Mouse (Mus musculus) spleen, adult 2 months (tissue): Measurements from ENCODE around the gene Hps1. TPM values are rescaled to one million over a fixed set of nuclear protein-coding genes. Genes with fewer than 3 reads are reported as not detected.

Source experiments
- DNase-seq, 2 experiments: peaks; one replicate each; pipeline versions ENCODE4 v3.0.0 to v3.0.0-alpha.2; 2012 to 2021; ENCODE audit warnings: low spot score in 2 of 2, low read depth in 1 of 2
- H3K27ac ChIP-seq: fragments of 200-500 bp; 2 replicates; pipeline ENCODE4 v1.5.1; 2012; ENCODE audit warnings: low read length, inconsistent platforms; ENCODE audit not compliant: insufficient read depth
- H3K27me3 ChIP-seq: fragments of 200-500 bp; 2 replicates; pipeline ENCODE4 v1.6.1; 2012; ENCODE audit warnings: mild to moderate bottlenecking, moderate library complexity, low read length, inconsistent platforms; ENCODE audit not compliant: control insufficient read depth, insufficient read depth
- H3K36me3 ChIP-seq: fragments of 200-500 bp; 2 replicates; pipeline ENCODE4 v1.6.1; 2012; ENCODE audit warnings: mild to moderate bottlenecking, low read length, inconsistent platforms; ENCODE audit not compliant: control insufficient read depth, insufficient read depth
- H3K4me1 ChIP-seq: fragments of 200-500 bp; 2 replicates; pipeline ENCODE4 v1.6.1; 2011; ENCODE audit warnings: inconsistent platforms; ENCODE audit not compliant: control insufficient read depth, insufficient read depth, insufficient read length
- H3K4me3 ChIP-seq: fragments of 200-500 bp; 2 replicates; pipeline ENCODE4 v1.5.1; 2011; ENCODE audit warnings: mild to moderate bottlenecking, inconsistent platforms; ENCODE audit not compliant: insufficient read depth, insufficient read length; ENCODE audit errors: extremely low read depth
- CTCF ChIP-seq: fragments of 200-500 bp; IDR thresholded peaks from 2 replicates; pipeline ENCODE4 v1.5.1; 2011; ENCODE audit warnings: mild to moderate bottlenecking, inconsistent platforms; ENCODE audit not compliant: insufficient read depth, insufficient read length, insufficient replicate concordance; ENCODE audit errors: extremely low read depth
- POLR2A ChIP-seq: fragments of 200-500 bp; IDR thresholded peaks from 2 replicates; pipeline ENCODE4 v1.6.1; 2011; ENCODE audit warnings: low read depth, low read length, inconsistent platforms
- WGBS: fragments of 180-500 bp; shearing (Covaris S2); methylation state at CpG from one replicate; pipeline ENCODE4 v1.1.7; 2018; 5-methylcytosine and 5-hydroxymethylcytosine counted together
- polyA plus RNA-seq: library from polyadenylated mRNA; depleted of rRNA; stranded (reverse); fragments of >200 nt; gene quantifications from 2 replicates; pipeline ENCODE4 v1.2.3, GENCODE M21; 2012; rRNA removed

Hps1 gene
- polyA plus RNA-seq, 1 experiment = 40.8 TPM

DNA sequence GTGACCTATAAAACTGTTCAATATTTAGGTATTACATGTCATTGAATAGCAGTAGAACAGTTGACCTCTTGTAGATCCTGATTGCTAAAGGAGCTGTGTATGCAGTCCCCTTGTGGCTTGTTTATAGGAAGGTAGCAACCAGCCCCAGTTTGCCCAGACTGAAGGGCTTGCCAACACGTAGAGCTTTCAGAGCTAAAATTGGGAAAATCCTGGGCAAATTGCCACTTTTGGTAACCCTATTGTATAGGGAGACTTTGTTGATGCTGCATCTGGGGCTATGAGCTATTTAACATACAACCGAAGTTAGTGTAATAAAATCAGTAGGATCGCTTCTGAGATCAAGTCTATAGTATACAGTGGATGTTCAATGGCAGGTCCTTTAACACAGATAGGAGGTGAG lies 61.7 kb downstream of the Hps1 start:
- H3K4me3 ChIP-seq = no peak overlapping the region
- no peak for DNase-seq
- WGBS = 80% methylated on average over 3 of the region's 3 CpGs
- no peaks in the 10 kb centered on the region for H3K27me3 ChIP-seq
- no peak overlapping the region for H3K27ac ChIP-seq
- no peaks in the 10 kb centered on the region for H3K4me1 ChIP-seq
- TF ChIP-seq POLR2A = no peak
- TF ChIP-seq CTCF = no peak
- H3K36me3 ChIP-seq = no peaks in the 10 kb centered on the region

DNA sequence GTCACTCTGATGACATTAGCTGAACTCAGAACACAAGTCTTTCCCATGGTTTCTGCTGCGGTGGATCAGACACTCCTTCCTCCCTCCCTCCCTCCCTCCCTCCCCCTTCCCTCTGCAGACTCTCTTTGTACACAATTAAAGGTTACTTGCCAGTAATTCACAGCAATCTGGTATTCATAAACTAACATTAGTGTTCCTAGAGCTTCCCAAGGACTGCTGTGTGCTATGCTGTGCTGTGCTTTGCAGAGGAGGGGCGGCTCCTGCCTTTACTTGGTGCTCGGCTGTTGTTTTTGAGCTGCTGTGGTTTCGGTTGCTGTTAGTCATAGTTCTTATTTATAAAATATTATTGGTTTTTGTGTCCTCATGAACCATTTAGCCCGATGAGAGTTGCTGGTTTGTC lies 62.1 kb downstream of the Hps1 start:
- WGBS = 83% methylated on average over 5 of the region's 5 CpGs
- Histone ChIP-seq H3K4me3 (no peak overlapping the region), H3K36me3 (no peaks in the 10 kb centered on the region), H3K27me3 (no peaks in the 10 kb centered on the region), H3K27ac (no peak overlapping the region), H3K4me1 (no peaks in the 10 kb centered on the region)
- no peak for TF ChIP-seq POLR2A
- TF ChIP-seq CTCF = no peak
- DNase-seq = no peak

DNA sequence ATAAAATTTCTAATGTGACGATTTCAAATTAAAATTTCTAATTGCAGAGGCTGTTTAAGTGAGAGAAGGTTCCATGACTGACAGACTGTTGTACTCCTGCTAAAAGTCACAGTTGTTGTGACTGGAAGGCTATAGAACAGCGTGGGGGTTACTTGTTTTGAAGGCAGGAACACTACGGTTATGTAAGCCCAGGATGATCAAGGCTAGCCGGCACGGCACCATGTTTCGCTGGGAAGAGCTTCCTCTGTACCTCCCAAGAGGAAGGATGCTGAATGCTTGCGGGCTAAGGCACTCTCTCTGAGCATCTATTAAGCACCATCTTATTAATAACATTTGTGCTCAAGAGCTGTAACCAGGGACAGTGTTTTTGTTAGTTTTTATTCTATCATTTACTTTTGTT lies 63.3 kb downstream of the Hps1 start:
- no peak overlapping the region for H3K27ac ChIP-seq
- no peak overlapping the region for H3K4me3 ChIP-seq
- no peak for DNase-seq
- H3K27me3 ChIP-seq = no peaks in the 10 kb centered on the region; the same call in 1 of the 2 replicates
- TF ChIP-seq CTCF (no peak), POLR2A (no peak)
- 76% methylated on average over 7 of the region's 7 CpGs for WGBS
- no peaks in the 10 kb centered on the region for H3K36me3 ChIP-seq
- H3K4me1 ChIP-seq = no peaks in the 10 kb centered on the region

DNA sequence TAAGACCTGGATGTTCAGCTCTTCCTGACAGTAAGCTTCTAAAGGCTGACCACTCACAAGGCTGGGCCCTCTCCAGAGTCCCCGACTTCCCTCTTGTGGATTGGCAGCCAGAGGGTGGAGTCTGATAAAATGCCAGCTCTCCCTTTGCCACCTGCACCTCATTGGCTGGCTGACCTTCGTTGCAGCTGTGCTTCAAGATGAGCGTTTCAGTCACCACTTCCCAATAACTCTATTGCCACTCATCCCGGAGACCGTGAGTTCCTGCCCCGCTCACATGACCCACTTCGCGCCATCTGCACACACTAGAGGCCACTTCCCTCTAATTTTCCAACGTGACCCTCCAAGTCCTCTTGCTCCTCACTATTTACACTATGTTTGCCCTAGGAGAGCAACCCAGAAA lies 66.0 kb downstream of the Hps1 start:
- no peaks in the 10 kb centered on the region; the same call in 1 of the 2 replicates for H3K27me3 ChIP-seq
- H3K4me3 ChIP-seq = no peak overlapping the region
- WGBS = 66% methylated on average over 9 of the region's 9 CpGs
- no peaks in the 10 kb centered on the region for H3K4me1 ChIP-seq
- no peaks in the 10 kb centered on the region for H3K36me3 ChIP-seq
- no peak for DNase-seq
- no peak overlapping the region for H3K27ac ChIP-seq
- TF ChIP-seq CTCF (no peak), POLR2A (no peak)

Other genes starting within 250 kb of the Hps1 start
- 0.39 and 0.61 TPM in 2 replicates for gene Loxl4, start 167.2 kb downstream of the Hps1 start, polyA plus RNA-seq
- 4.4 and 5.3 TPM in 2 replicates for gene Pyroxd2, start 27.2 kb downstream of the Hps1 start, polyA plus RNA-seq